Mouse (Mus musculus): ENCODE data around the gene Kif1c.
"Not testable (repeated sequence)": the region's sequence is repeated elsewhere in the genome, so short reads cannot be mapped to it uniquely, and the experiment has no call there.

Gene Kif1c

DNA sequence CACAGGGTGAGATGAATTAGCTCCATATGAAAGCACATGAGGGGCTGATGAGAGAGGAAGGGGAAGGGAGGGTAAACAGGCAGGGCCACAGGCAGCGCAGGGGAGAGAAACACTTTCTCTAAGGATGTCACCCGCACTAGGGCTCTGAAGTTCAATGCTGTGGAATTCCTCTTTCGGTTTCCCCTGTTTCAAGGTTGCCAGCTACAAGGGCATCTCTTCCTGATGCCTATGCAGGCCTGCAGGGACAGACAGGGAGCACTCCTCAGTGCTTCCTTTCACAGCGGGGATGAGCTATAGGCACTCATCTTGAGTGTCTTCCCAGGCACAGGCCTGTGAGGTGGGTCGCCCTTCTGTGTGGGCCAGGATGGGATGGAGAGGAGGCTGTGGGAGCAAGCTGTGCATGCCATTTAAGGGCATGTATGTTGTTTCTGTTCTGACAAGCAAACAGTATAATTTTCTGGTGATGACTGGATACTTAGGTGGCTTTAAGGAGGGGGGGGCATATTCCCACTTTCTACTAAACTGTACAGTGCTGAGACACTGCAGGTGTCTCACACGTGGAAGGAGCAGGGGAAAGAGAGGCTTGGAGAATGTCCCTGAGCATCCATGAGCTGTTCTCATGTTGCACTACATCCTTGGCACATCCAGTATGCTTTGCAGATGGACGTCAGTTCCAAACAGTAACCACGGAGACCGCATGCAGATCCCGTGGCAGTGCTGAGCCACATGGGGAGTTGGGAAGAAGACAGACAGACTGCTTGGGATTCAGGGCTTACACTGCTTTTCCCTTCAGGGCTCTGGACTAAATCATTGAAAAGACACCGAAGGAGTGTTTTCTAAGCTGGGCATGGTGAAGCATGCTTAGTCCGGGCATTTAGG is 42.5 kb downstream of the Kif1c start:
- no peak for DNase-seq (ENCODE audit: low spot score in 2 of 2)

DNA sequence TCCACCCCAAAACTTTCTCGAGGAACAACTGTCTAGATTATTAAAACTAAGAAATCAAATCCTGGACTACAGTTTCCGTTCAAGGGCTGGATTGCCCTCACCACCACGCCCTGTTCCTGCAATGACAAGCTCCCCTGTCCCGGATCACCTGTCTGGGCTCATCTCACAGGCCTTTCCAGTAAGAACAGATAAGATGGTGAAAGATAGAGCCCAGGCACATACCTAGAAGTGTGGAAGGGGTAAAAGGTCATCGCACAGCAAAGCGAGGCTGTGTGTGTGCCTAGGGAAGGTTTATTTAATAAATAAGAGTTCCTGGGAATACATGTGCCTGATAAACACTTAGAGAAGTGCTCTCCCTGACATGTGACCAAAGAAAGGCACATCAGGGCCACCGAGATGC is 45.3 kb downstream of the Kif1c start:
- DNase-seq (ENCODE audit: low spot score in 2 of 2), result no peak

DNA sequence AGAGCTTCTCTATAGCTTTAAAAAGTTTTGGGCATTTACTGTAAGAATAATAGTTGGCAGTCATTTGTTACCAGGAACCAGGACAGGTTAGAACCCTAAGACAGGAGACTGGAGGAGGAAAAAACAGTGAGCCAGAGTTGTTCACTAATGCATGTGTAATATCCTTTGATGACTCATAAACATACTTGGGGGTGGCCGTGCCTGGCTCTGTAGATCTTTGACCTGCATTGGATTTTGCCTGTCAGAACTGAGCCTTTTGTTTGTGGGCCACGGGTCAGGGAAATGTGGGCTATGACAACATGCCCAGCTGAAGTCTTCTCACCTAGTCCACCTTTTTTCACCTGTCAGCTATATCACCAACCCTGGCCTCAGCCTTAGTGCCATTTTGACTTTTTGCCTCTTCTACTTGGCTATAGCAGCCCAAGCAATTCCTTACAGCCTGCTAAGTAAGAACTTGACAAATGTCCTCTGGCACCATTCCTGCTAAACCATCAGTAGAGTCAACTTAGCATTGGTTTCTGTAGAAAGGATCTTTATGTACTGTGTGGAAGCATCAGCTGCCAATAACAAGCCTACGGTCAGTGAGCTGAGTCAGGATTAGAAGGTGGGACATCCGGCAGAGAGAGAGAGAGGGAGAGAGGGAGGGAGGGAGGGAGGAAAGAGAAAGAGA is 47.7 kb downstream of the Kif1c start:
- no peak for DNase-seq (ENCODE audit: low spot score in 2 of 2)

DNA sequence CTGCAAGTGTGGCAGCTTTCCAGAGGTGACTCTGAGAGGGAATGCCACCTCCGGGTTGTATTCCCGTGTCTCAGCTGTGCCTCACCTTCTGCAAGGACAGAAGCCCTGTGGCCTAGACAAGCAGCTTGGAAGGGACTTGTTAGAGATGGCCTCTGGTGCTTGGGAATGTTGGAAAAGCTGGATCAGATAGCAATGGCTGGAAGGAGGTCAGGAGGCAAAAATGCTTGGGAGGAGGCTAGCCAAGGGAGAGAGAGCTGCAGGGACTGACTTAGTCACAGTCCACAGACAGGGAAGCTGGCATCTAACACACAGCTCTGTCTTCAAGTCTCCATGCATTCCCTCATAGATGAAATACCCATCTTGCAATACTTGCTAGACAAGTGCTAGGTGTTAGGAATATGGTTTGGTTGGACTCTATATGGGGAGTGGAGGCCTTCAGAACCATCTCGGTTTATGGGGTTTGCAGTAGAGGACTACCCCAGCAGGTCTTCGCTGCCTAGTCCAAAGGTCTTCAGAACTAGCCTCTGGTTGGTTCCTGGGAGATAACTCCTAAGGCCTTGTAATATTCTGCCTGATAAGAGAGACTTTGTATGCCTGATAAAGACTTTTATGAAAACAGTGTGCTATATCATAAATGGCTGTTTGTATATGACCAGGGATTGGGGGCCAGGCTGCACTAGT is 52.1 kb downstream of the Kif1c start:
- no peak for DNase-seq (ENCODE audit: low spot score in 2 of 2)

DNA sequence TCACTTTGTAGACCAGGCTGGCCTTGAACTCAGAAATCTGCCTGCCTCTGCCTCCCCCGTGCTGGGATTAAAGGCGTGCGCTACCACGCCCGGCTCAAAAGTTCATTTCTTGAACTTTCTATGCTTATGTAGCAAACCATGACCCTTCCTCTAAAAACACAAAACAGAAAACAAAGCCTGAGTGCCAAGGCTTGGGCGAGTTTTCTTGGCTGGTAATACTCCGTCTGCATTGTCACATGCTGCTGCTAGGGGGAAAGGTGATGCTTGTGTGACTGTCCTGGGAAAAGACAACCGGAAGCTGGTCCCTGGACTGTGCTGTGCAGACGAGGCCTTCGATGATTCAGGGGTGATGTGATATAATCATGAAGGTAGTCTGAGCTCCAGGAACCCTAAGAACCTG is 52.8 kb downstream of the Kif1c start:
- no peak for DNase-seq (ENCODE audit: low spot score in 2 of 2)

DNA sequence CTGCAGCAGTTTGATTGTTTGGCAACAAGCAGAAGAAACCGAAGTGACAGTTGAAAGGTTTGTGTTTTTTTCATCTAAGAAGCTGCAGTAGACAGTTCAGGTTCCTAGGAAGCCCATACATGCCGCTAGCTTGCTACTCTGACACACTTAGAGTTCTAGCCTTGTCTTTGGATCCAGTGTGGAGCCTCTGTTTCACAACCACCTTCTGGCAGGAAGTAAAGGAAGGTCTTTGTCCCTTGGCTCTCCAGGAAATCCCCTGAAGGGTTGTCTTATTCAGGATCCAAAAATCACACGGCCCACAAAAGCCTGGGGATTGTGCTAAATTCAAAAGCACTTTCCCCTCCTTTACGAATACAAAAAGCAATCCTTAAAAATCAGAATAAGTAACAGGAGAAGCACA is 54.1 kb downstream of the Kif1c start:
- DNase-seq (ENCODE audit: low spot score in 2 of 2), result no peak

DNA sequence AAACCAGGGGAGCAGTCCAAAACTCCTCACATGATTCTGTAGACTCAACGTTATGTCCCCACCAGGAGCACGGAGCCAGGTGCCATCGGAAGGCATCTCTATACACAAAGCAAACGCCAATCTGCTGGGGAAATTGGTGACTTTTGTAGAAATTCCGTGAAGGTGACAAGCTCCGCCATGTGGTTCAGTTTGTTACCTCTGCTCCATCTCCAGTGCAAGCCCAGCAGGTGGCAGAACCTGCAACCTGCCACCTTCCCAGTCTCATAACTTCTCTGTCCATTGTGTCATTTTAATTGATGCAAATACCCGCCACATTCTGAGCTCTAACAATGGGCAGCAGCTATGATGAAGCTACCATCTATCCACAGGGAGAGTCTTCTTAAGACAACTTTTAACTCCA is 54.6 kb downstream of the Kif1c start:
- DNase-seq (ENCODE audit: low spot score in 2 of 2), result no peak

DNA sequence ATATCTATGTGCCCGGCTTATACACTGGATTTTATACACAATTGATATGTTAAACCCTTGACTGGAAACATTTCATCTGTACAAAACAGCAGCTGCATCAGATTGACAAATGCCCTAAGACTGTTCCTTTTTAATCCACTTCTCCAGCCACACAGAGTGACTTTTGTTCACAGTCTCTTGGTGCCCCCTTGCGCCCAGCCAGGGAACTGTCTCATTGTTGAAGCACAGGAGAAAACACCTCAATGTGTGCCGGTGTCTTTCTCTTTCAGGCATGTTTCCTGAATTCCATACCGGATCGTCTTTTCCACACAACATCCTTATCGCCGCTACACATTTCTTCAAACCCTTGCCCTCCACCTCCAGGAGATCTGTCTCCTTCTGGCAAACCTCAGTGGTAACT is 55.3 kb downstream of the Kif1c start:
- DNase-seq (ENCODE audit: low spot score in 2 of 2), result peak; percentile 81 to 87

DNA sequence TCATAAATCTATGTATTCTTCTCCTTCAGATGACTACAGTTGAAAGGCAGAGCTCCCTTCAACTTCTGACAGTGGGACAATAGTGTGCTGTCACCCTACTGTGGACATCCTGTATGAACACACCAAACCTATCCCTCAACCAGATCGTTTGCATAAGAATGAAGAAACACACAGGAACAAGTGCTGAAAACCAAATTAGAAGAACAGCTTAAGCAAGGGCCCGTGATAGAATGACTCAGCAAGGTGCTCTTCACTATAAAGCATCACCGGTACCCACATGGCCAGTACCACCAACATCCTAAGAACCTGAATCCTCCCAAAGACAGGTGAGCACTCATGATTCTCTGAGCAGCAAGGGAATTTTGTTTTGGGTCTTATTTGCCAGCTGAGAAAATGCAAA is 60.1 kb downstream of the Kif1c start:
- DNase-seq (ENCODE audit: low spot score in 2 of 2), result not testable (repeated sequence)

DNA sequence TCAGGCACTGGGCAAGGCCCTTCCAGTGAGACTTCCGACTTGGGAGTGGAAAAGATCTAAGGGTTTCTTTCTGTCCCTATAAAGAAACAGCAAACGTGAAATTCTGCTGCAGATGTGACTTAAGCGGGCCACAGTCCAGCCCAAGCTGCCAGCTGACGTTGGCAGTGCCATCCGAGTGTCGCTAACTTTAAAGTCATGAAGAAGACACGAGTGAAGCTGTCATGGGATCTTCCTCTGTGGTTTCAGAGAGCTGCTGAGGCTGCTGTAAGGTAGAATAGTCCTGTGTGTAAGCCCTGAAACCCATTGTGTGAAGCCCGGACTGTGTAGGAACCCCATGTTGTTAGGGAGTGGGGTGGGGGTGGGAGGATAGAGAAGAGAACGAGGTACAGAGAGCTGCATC is 62.3 kb downstream of the Kif1c start:
- DNase-seq (ENCODE audit: low spot score in 2 of 2), result no peak

DNA sequence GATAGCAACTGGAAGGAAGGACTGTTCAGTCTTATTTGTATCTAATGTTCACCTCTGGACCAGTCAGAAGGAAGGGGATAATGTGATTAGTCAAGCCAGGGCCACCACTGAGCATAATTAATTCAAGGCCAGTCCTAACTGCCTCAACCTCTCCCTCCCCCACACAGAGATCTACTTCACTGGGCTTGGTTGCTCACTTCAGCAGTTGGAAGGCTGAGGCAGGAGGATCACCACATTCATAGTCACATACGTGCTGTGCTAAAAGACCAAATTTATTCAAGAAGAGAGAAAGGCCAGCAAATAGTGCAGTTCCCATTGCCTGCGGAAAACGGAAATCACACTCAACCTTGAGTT is 63.2 kb downstream of the Kif1c start:
- DNase-seq (ENCODE audit: low spot score in 2 of 2), result no peak

DNA sequence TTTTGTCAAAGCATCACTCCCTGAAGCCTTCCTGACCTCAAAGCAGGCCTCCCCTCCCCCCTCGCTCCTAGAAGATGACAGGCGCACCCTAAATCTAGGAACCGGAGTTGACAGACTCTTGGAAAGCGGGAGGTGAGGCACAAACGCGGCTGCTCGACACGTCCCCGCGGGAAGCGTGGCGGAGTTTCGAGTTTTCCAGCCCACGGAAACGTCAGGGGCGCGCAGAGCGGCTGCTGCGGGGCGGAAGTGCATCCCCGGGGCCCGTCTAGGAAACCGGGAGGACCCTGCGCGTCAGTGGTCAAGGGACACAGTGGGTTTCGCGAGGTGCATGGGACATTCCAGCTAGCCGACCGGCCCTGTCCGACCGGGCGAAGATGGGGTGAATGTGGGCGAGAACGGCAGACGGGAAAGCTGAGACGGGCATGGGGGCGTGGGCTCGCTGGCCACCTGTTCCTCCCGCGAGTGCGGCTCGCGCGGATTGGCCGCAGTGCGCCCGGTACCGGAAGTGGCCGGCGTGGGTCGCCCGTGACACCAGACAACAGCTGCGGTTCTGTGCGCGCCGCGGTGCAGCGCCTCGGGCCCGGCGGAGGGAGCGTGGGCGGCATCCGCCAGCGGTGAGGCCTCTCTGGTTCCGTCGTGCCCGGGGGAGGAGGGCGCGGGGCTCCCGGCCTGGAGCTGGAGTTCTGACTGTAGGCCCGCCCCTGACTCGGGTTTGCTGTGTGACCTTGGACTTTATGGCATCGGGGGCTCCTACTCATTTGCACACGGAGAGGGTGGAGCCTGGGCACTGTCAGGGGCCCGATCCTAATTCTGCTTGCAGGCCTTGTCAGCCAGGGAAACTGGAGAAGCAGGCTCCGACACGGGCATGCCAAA is 63.8 kb downstream of the Kif1c start, which contains the start of gene Zfp3:
Zfp3 (plus strand) TSS at position 274 of the 873 bp plus-strand sequence.
- DNase-seq (ENCODE audit: low spot score in 2 of 2), result peak; percentile 67 to 74

DNA sequence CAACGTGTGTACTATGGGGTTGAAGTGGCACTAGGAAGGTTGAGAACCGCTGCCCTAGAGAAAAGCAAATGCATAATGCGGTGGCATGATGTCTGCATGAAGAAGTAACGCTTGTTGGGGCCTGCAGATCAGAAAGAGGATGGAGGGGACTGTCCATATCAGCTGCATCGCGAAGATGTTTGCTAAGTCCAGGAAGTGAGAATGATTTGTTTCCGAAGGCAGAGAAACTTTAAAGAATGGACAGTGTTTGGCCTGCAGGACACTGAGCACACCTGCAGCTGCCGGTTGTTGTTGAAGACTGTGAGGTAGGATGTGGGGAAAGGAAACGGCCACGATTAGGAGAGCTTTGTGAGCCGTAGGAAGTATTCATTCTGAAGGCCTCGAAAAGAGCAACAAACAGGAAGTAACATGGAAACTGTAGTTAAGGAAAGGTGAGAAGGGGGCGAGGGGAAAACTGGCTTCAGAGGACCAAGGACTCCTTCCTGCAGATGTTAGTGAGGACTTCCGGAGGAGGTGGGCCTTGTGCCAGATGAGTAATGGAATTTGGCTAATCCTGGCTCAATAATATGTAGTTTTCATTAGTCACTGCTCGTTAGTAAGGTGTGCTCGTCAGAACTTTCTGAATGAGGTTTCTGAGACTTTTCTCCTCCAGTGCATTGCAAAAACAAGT is 65.6 kb downstream of the Kif1c start:
- no peak for DNase-seq (ENCODE audit: low spot score in 2 of 2)

DNA sequence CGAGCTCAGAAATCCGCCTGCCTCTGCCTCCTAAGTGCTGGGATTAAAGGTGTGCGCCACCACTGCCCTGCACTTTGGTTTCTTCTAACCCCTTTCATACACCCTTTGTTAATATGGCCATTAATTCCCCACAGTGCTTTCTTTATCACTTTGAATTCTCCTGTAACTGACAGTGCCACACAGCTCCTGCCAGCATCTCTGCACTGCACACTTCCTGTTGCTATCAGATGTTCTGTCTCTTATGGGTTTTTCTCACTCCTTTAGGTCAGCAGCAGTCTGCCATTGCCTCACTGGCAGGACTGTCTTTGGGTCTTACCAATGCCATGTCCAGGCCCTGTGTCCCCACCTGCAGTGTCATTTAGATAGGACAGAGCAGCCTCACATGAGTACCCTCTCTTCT is 70.5 kb downstream of the Kif1c start:
- no peak for DNase-seq (ENCODE audit: low spot score in 2 of 2)

DNA sequence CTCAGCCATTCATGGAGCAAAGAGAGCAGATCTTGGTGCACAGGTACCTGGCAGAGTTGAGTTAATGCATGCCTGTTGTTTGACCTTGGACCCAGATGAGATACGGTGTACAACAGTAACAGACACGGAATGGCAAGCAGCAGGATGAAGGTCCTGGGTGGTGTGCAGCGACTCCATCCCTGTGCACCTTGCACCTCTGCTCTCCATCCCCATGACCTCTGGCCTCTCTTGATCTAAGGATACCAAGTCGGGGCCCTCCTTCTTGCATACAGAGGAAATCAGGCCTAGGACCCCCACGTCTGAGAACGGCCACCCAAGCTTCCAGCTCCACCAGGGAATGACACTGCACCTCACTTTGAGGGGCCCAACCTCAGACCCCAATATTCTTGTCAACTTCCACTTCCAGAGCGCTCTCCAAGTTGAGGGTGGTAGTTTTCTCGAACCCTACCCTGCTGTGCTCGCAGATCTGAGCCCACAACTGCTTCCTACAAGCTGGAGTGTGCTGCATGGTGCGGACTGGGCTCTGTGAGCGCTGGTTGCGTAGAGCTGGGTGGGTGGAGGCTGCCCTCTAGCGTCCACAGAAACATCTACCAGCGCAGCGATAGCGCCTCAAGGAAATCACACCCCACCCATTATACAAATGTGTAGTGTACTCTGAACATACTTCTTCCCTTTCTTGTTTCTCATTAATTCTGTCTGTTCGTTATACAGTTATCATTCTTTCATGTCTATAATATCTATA is 76.7 kb downstream of the Kif1c start:
- peak; percentile 40 to 48 for DNase-seq (ENCODE audit: low spot score in 2 of 2)

DNA sequence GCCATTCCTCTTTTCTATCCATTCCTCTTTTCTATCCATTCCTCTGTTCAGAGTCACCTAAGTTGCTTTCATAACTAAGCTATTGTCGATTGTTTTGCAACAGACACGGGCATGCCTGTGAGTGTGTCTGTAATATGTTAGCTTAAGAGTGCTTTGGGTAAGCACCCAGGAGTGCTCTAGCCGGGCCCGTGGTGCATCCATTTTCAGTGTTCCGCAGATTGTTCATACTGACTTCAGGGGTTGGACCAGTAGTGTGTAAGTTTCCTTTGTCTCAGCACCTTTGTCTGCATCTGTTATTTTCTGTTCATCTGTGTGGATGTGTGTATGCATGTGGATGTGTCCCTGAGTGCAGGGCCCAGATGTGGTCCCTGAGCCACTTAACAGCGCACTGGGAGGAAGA is 77.3 kb downstream of the Kif1c start:
- DNase-seq (ENCODE audit: low spot score in 2 of 2), result no peak

DNA sequence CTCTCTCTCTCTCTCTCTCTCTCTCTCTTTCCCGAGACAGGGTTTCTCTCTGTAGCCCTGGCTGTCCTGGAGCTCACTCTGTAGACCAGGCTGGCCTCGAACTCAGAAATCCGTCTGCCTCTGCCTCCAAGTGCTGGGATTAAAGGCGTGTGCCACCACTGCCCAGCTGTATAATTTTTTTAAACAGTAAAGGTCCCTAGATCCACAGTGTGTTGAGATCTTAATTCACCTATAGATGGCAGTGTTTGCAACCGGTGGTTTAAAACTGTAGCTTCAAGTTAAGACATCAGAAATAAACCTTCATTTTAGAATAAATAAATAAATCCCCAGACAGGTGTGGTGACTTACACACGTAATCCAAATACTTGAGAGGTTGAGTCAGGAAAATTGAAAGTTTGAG is 77.7 kb downstream of the Kif1c start:
- not testable (repeated sequence) for DNase-seq (ENCODE audit: low spot score in 2 of 2)

All from frontal cortex, postnatal 25 days (tissue).